Mouse (Mus musculus) skeletal muscle tissue, postnatal 0 days (tissue): ENCODE data around the gene Rdh7. TPM values are rescaled to one million over a fixed set of nuclear protein-coding genes. Genes with fewer than 3 reads are reported as not detected.

ENCODE experiments used
- polyA plus RNA-seq: library from polyadenylated mRNA; unstranded; fragments of >200 nt; fragmentation: Nextera tagmentation; extraction: Ambion mirVana; gene quantifications from 2 replicates; pipeline ENCODE4 v1.2.1, GENCODE M21; 2015

Gene Rdh7
- polyA plus RNA-seq: 0.19 TPM in 1 of 2 replicates, not detected in the other

GRCm38 (mm10) chr10:127888605-127889004, at the start of gene Rdh7:
TSS of gene Rdh7 (minus strand) at chr10:127888817.

GRCm38 (mm10) chr10:127898218-127898617, 9.6 kb upstream of the Rdh7 start, which contains the start of gene Sdr9c7:
TSS of gene Sdr9c7 (plus strand) at chr10:127898518.

GRCm38 (mm10) chr10:127866232-127866631, 22.4 kb downstream of the Rdh7 start, which contains the start of gene Rdh16f2:
TSS of gene Rdh16f2 (plus strand) at chr10:127866474.

GRCm38 (mm10) chr10:127849628-127850027, 39.0 kb downstream of the Rdh7 start, which contains the start of gene Rdh19:
TSS of gene Rdh19 (plus strand) at chr10:127849928.

Other genes with a start within 250 kb of the Rdh7 start
- 13.2 and 15.5 TPM in 2 replicates for gene Stat6, start 245.8 kb downstream of the Rdh7 start, polyA plus RNA-seq
- gene Nemp1, start 221.9 kb downstream of the Rdh7 start, polyA plus RNA-seq: 4.0 and 4.1 TPM in 2 replicates
- 6.1 and 7.3 TPM in 2 replicates for gene Nab2, start 220.2 kb downstream of the Rdh7 start, polyA plus RNA-seq
- 0.12 and 0.28 TPM in 2 replicates for gene Myo1a, start 183.6 kb downstream of the Rdh7 start, polyA plus RNA-seq
- gene Tac2, start 164.3 kb downstream of the Rdh7 start, polyA plus RNA-seq: 0.91 and 1.0 TPM in 2 replicates
- 0.83 and 0.88 TPM in 2 replicates for gene Zbtb39, start 149.3 kb downstream of the Rdh7 start, polyA plus RNA-seq
- gene Gpr182, start 137.1 kb downstream of the Rdh7 start, polyA plus RNA-seq: 1.1 and 1.7 TPM in 2 replicates
- gene Rdh1, start 129.1 kb downstream of the Rdh7 start, polyA plus RNA-seq: 0.17 TPM in 1 of 2 replicates, not detected in the other
- 1.1 TPM in 1 of 2 replicates, not detected in the other for gene Rdh16f1, start 129.0 kb downstream of the Rdh7 start, polyA plus RNA-seq
- 0.28 TPM in 1 of 2 replicates, not detected in the other for gene Rdh9, start 112.4 kb downstream of the Rdh7 start, polyA plus RNA-seq
- gene Rdh16, start 87.7 kb downstream of the Rdh7 start, polyA plus RNA-seq: not detected in 2 replicates
- gene Rdh19, start 38.9 kb downstream of the Rdh7 start, polyA plus RNA-seq: not detected in 2 replicates
- not detected in 2 replicates for gene Rdh16f2, start 22.3 kb downstream of the Rdh7 start, polyA plus RNA-seq
- gene Sdr9c7, start 9.7 kb upstream of the Rdh7 start, polyA plus RNA-seq: 1.9 TPM in 1 of 2 replicates, not detected in the other
- gene Hsd17b6, start 118.8 kb upstream of the Rdh7 start, polyA plus RNA-seq: not detected in 2 replicates
- gene Prim1, start 126.4 kb upstream of the Rdh7 start, polyA plus RNA-seq: 14.3 and 15.8 TPM in 2 replicates
- gene Naca, start 146.8 kb upstream of the Rdh7 start, polyA plus RNA-seq: 404 and 425 TPM in 2 replicates
- gene Ptges3, start 170.1 kb upstream of the Rdh7 start, polyA plus RNA-seq: 194 and 206 TPM in 2 replicates
- gene Atp5b, start 194.5 kb upstream of the Rdh7 start, polyA plus RNA-seq: 5,056 and 5,083 TPM in 2 replicates
- gene Baz2a, start 202.8 kb upstream of the Rdh7 start, polyA plus RNA-seq: 5.1 and 5.6 TPM in 2 replicates